Mouse (Mus musculus) liver, adult 2 months (tissue): ENCODE measurements around the gene Ninj1.

Experiments used
- CTCF ChIP-seq: fragments of 200-500 bp; IDR thresholded peaks from 2 replicates; pipeline ENCODE4 v1.5.1; 2011; ENCODE audit warnings: low read depth, low read length, control low read depth
- POLR2A ChIP-seq: fragments of 200-500 bp; IDR thresholded peaks from 2 replicates; pipeline ENCODE4 v1.6.1; 2011; ENCODE audit warnings: low read length, control low read depth; ENCODE audit not compliant: insufficient read depth; ENCODE audit errors: extremely low read depth

DNA sequence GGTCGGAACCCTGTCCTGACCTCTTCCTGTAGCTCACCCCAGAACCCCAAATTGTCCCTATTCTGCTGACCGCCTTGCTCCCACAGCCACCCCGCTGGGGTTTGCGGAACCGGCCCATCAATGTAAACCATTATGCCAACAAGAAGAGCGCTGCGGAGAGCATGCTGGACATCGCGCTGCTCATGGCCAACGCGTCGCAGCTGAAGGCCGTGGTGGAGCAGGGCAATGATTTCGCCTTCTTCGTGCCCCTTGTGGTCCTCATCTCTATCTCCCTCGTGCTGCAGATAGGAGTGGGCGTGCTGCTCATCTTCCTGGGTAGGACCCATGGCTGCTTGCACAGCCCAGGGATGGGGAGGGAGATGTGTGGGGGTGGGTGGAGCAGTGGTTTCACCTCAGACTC, 6.4 kb downstream of the Ninj1 start:
- TF ChIP-seq CTCF (no peak), POLR2A (no peak)
